1 mouse cellular context compared by ENCODE assay signal in genomic region chr4:141619299-141619883, GRCm38 (mm10).
A peak's percentile ranks its signal among the peaks of the same experiment; 100 is the strongest.
TF ChIP-seq lines count a peak whose summit lies in the region.

No protein-coding gene starts in this region.

TF ChIP-seq in CH12.LX, 34 proteins besides CTCF, POLR2A, EP300 and RAD21:
- TF ChIP-seq MAX (IDR thresholded peaks at IDR 0.05; ENCODE audit: low read length) (no peak), KAT2A (IDR thresholded peaks at IDR 0.05; ENCODE audit: insufficient replicate concordance, low read length) (no peak), SIN3A (IDR thresholded peaks at IDR 0.05; ENCODE audit: low read length) (no peak), MAFK (IDR thresholded peaks at IDR 0.05; ENCODE audit: insufficient replicate concordance, low read length) (no peak), GABPA (IDR thresholded peaks at IDR 0.05; ENCODE audit: insufficient replicate concordance, low read depth, low read length) (no peak), USF2 (conservative IDR thresholded peaks at IDR 0.05; ENCODE audit: low read depth, low read length) (peak; percentile 32; the same call in 1 of the 2 replicates), HCFC1 (IDR thresholded peaks at IDR 0.05; ENCODE audit: low read depth, low read length) (no peak), MYC (IDR thresholded peaks at IDR 0.05; ENCODE audit: low read depth, low read length) (no peak), POLR2AphosphoS2 (IDR thresholded peaks at IDR 0.05; ENCODE audit: low read depth, low read length) (no peak), SMC3 (IDR thresholded peaks at IDR 0.05; ENCODE audit: low read depth, low read length) (no peak), BHLHE40 (IDR thresholded peaks at IDR 0.05; ENCODE audit: low read depth, low read length) (peak; percentile 53), MXI1 (IDR thresholded peaks at IDR 0.05; ENCODE audit: low read depth, low read length) (no peak), IRF4 (IDR thresholded peaks at IDR 0.05; ENCODE audit: low read depth, low read length) (no peak), ZC3H11A (IDR thresholded peaks at IDR 0.05; ENCODE audit: low read depth, low read length) (no peak), TCF12 (IDR thresholded peaks at IDR 0.05; ENCODE audit: low read depth, low read length) (no peak), USF1 (IDR thresholded peaks at IDR 0.05; ENCODE audit: low read depth, low read length) (peak; percentile 69), CHD1 (IDR thresholded peaks at IDR 0.05; ENCODE audit: low read depth, low read length) (no peak), UBTF (IDR thresholded peaks at IDR 0.05; ENCODE audit: low read depth, low read length) (no peak), ZNF384 (IDR thresholded peaks at IDR 0.05; ENCODE audit: low read depth, low read length) (no peak), MEF2A (IDR thresholded peaks at IDR 0.05; ENCODE audit: borderline replicate concordance, low read depth, low read length) (no peak), ZKSCAN1 (IDR thresholded peaks at IDR 0.05; ENCODE audit: borderline replicate concordance, low read depth, low read length) (no peak), JUND (conservative IDR thresholded peaks at IDR 0.05; ENCODE audit: low read depth, low read length) (no peak), E2F4 (IDR thresholded peaks at IDR 0.05; ENCODE audit: insufficient replicate concordance, low read depth, low read length) (no peak)
